Mouse (Mus musculus) myocyte (in vitro differentiated cells): ENCODE data around the gene Olfr266. TPM values are rescaled to one million over a fixed set of nuclear protein-coding genes. Genes with fewer than 3 reads are reported as not detected.

Experiments
- H3K27me3 ChIP-seq: one replicate; pipeline ENCODE4 v1.6.1; 2011; ENCODE audit not compliant: control insufficient read depth, insufficient read depth, insufficient read length
- H3K36me3 ChIP-seq: one replicate; pipeline ENCODE4 v1.6.1; 2011; ENCODE audit not compliant: control insufficient read depth, insufficient read depth
- H3K4me2 ChIP-seq: one replicate; pipeline ENCODE4 v1.6.1; 2011; ENCODE audit warnings: low read depth, control low read depth
- H3K4me3 ChIP-seq: one replicate; pipeline ENCODE4 v1.5.1; 2011; ENCODE audit warnings: mild to moderate bottlenecking, control low read depth, moderate library complexity
- H3K79me2 ChIP-seq: one replicate; pipeline ENCODE4 v1.6.1; 2011; ENCODE audit not compliant: control insufficient read depth, insufficient read depth
- H3ac ChIP-seq: one replicate; pipeline ENCODE4 v1.6.1; 2011; ENCODE audit not compliant: control insufficient read depth, insufficient read length
- CEBPB ChIP-seq: IDR thresholded peaks from 2 replicates; pipeline ENCODE4 v1.6.1; 2011; ENCODE audit warnings: mild to moderate bottlenecking, moderate library complexity; ENCODE audit not compliant: poor library complexity, insufficient read depth, severe bottlenecking
- E2F4 ChIP-seq: IDR thresholded peaks from one replicate; pipeline ENCODE4 v1.6.1; 2011; ENCODE audit warnings: mild to moderate bottlenecking, control low read depth, moderate library complexity; ENCODE audit not compliant: insufficient read depth
- MAX ChIP-seq: IDR thresholded peaks from one replicate; pipeline ENCODE4 v1.6.1; 2011; ENCODE audit warnings: low read depth, mild to moderate bottlenecking, control low read depth
- MYOD1 ChIP-seq, 3 experiments: IDR thresholded peaks; one replicate each; pipeline ENCODE4 v1.6.1; 2011; ENCODE audit warnings: control low read depth in 2 of 3, low read depth in 2 of 3, mild to moderate bottlenecking in 2 of 3, moderate library complexity in 1 of 3; ENCODE audit not compliant: insufficient read length in 2 of 3, control insufficient read depth in 1 of 3
- MYOG ChIP-seq, 3 experiments: IDR thresholded peaks; one replicate each; pipeline ENCODE4 v1.6.1; 2011; ENCODE audit warnings: control low read depth in 2 of 3, low read depth in 2 of 3, mild to moderate bottlenecking in 2 of 3; ENCODE audit not compliant: insufficient read length in 2 of 3, control insufficient read depth in 1 of 3, insufficient read depth in 1 of 3
- POLR2A ChIP-seq: IDR thresholded peaks from one replicate; pipeline ENCODE4 v1.6.1; 2011; ENCODE audit warnings: low read depth, mild to moderate bottlenecking, control low read depth, moderate library complexity; ENCODE audit not compliant: insufficient read length
- POLR2AphosphoS2 ChIP-seq: IDR thresholded peaks from one replicate; pipeline ENCODE4 v1.6.1; 2011; ENCODE audit warnings: low read depth, control low read depth; ENCODE audit not compliant: insufficient read length
- REST ChIP-seq: IDR thresholded peaks from one replicate; pipeline ENCODE4 v1.6.1; 2011; ENCODE audit warnings: mild to moderate bottlenecking, control low read depth, moderate library complexity; ENCODE audit not compliant: insufficient read depth, insufficient read length
- SRF ChIP-seq: IDR thresholded peaks from one replicate; pipeline ENCODE4 v1.6.1; 2011; ENCODE audit warnings: low read depth; ENCODE audit not compliant: control insufficient read depth, insufficient read length
- TCF12 ChIP-seq: IDR thresholded peaks from one replicate; pipeline ENCODE4 v1.6.1; 2011; ENCODE audit warnings: mild to moderate bottlenecking, control low read depth; ENCODE audit not compliant: poor library complexity, insufficient read depth, severe bottlenecking
- TCF3 ChIP-seq: IDR thresholded peaks from one replicate; pipeline ENCODE4 v1.6.1; 2011; ENCODE audit warnings: low read depth, control low read depth; ENCODE audit not compliant: insufficient read length
- USF1 ChIP-seq: IDR thresholded peaks from one replicate; pipeline ENCODE4 v1.6.1; 2011; ENCODE audit warnings: low read depth, mild to moderate bottlenecking, control low read depth, moderate library complexity
- polyA plus RNA-seq: library from polyadenylated mRNA; unstranded; fragments of >200 nt; fragmentation: generic; extraction: Trizol; gene quantifications from one replicate; pipeline ENCODE4 v1.2.1, GENCODE M21; 2012; ENCODE audit warnings: missing spikeins

Gene Olfr266
- polyA plus RNA-seq, 1 experiment: not detected

DNA sequence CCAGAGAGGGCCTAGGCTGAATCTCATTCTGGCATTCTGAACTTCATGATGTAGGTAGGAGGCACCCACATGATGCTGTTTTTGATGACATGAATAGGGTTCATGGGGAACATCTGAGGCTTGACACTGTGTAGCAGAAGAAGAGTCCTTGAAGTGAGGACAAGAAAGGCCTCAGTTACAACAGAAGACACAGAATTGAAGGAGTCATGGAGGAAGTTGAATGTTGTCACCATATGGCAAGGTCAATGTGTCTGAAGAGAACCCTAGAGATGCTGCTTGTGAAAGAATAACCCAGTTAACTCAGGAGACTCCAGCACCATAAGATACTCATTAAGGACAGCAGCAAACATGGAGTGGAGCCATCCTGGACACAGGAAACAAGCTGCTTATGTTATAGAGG lies 28.0 kb downstream of the Olfr266 start:
- Histone ChIP-seq H3K36me3 (no peaks in the 10 kb centered on the region), H3K4me2 (no peak overlapping the region), H3ac (no peak overlapping the region), H3K79me2 (no peaks in the 10 kb centered on the region), H3K27me3 (no peaks in the 10 kb centered on the region), H3K4me3 (no peak overlapping the region)
- TF ChIP-seq E2F4 (no peak), USF1 (no peak), MYOG (IDR thresholded peaks at IDR 0.05; ENCODE audit: control insufficient read depth in 1 of 3, insufficient read depth in 1 of 3, insufficient read length in 2 of 3, low read depth in 2 of 3) (no peak), SRF (no peak), TCF3 (no peak), MAX (no peak), POLR2AphosphoS2 (no peak), POLR2A (no peak), REST (no peak), MYOD1 (IDR thresholded peaks at IDR 0.05; ENCODE audit: control insufficient read depth in 1 of 3, insufficient read length in 2 of 3, low read depth in 2 of 3) (no peak), CEBPB (no peak), TCF12 (no peak)

DNA sequence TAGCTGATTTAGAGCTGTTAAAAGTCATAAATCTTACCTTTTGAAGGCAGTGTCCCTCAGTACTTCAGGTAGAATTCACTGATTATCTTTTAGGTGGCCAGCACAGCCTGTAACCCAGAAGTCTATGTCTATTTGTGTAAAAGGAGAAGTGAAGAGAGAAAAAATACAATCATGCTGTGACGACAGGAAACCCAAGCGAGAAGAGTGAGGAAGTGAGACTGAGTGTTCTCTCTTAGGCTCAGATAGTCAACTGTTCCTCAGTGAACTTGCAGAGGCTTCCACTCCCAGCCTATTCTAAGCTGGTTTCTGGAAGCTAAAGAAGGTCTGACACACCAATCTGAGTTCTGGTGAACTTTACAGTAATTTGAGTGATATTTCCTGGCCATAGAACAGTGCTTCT lies 36.2 kb downstream of the Olfr266 start, which contains the start of gene Cd53:
Cd53 (minus strand) TSS at position 220 of the 400 bp plus-strand sequence.
- Histone ChIP-seq H3K79me2 (no peaks in the 10 kb centered on the region), H3K4me2 (peak within 1 kb of the TSS; percentile 16), H3K27me3 (no peaks in the 10 kb centered on the region), H3K4me3 (no peak within 1 kb of the TSS), H3K36me3 (no peaks in the 10 kb centered on the region), H3ac (no peak within 1 kb of the TSS)
- TF ChIP-seq MYOD1 (IDR thresholded peaks at IDR 0.05; ENCODE audit: control insufficient read depth in 1 of 3, insufficient read length in 2 of 3, low read depth in 2 of 3): no peak
- no peak for TF ChIP-seq USF1
- TF ChIP-seq REST: no peak
- no peak for TF ChIP-seq TCF12
- no peak for TF ChIP-seq MYOG (IDR thresholded peaks at IDR 0.05; ENCODE audit: control insufficient read depth in 1 of 3, insufficient read depth in 1 of 3, insufficient read length in 2 of 3, low read depth in 2 of 3)
- TF ChIP-seq MAX: no peak
- TF ChIP-seq POLR2A: no peak
- TF ChIP-seq E2F4: no peak
- TF ChIP-seq SRF: no peak
- no peak for TF ChIP-seq CEBPB
- TF ChIP-seq POLR2AphosphoS2: no peak
- TF ChIP-seq TCF3: no peak

DNA sequence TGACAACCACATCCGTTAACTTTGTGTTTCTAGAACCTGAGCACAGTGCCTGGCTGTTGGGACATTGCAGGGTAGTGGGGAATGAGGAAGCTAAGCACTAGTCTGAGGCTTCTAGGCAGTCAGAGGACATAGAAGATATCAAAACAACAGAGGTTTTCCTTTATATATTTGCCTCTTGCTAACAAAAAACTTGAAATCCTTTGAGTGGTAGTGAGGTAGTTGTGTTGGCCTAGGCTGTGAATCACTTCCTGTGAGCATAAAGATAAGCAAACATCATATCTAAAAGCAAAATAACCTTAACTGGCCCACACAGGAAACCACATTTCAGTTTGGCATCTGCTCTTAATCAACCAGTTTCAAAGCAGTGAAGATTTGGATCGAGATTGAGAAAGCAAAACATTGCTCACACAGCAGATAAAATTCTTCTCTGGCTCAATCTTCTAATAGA lies 37.6 kb downstream of the Olfr266 start:
- H3K79me2 ChIP-seq: no peaks in the 10 kb centered on the region
- H3K4me3 ChIP-seq: no peak overlapping the region
- no peaks in the 10 kb centered on the region for H3K27me3 ChIP-seq
- H3K4me2 ChIP-seq: peak overlapping the region; percentile 16
- H3ac ChIP-seq: no peak overlapping the region
- H3K36me3 ChIP-seq: no peaks in the 10 kb centered on the region
- TF ChIP-seq TCF12: peak; percentile 15
- TF ChIP-seq CEBPB: peak; percentile 59; the same call in 1 of the 2 replicates
- no peak for TF ChIP-seq POLR2AphosphoS2
- no peak for TF ChIP-seq USF1

DNA sequence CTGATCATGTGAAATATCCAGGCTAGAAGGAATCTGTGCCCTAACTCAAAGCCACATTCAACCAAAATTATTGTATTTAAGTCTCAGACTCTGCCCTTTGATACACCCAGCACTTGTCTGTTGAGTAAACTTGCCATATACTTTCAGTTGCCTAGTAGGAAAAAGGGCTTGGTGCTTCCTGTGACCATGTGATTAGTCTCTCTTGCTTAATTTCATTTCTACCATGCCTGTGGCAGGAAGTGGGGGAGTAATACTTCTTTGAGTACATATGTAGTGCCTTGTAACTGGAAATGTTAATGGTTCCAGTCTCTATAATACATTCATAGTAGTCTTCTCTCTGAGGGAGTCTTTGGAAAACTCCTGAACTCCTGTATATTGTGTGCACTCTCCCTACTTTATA lies 38.1 kb downstream of the Olfr266 start:
- TF ChIP-seq TCF12 (no peak), TCF3 (no peak), POLR2AphosphoS2 (no peak), USF1 (peak; percentile 17), CEBPB (peak; percentile 52; the same call in 1 of the 2 replicates)
- H3ac ChIP-seq: no peak overlapping the region
- H3K4me2 ChIP-seq: peak overlapping the region; percentile 20
- no peaks in the 10 kb centered on the region for H3K36me3 ChIP-seq
- H3K27me3 ChIP-seq: no peaks in the 10 kb centered on the region
- no peak overlapping the region for H3K4me3 ChIP-seq
- H3K79me2 ChIP-seq: no peaks in the 10 kb centered on the region

DNA sequence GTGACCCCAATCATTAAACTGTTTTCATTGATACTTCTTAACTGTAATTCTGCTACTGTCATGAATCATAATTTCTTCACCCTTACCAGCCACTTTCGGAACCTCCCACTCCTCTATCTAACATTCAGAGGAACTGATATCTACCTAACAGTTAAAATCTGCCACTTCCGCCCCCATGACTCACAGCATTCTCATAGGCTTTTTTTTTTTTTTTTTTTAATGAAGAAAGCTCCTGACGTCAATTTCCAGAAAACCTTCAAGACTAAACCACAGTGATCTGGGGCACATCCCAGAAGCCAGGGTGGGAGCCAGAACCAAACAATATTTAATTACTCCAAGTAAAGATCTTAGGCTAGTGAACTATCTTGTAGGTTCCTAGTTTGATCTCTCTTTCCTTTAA lies 41.0 kb downstream of the Olfr266 start:
- Histone ChIP-seq H3ac (no peak overlapping the region), H3K36me3 (no peaks in the 10 kb centered on the region), H3K79me2 (no peaks in the 10 kb centered on the region), H3K4me2 (peak overlapping the region; percentile 57), H3K4me3 (no peak overlapping the region), H3K27me3 (no peaks in the 10 kb centered on the region)
- TF ChIP-seq E2F4 (no peak), REST (no peak), SRF (no peak), CEBPB (no peak; the same call in 1 of the 2 replicates), POLR2A (no peak), POLR2AphosphoS2 (no peak), MYOD1 (IDR thresholded peaks at IDR 0.05; ENCODE audit: control insufficient read depth in 1 of 3, insufficient read length in 2 of 3, low read depth in 2 of 3) (no peak), MAX (no peak), MYOG (IDR thresholded peaks at IDR 0.05; ENCODE audit: control insufficient read depth in 1 of 3, insufficient read depth in 1 of 3, insufficient read length in 2 of 3, low read depth in 2 of 3) (no peak), TCF3 (no peak), USF1 (no peak), TCF12 (no peak)
